Mouse (Mus musculus): ENCODE measurements around the gene Mgat4d. TPM values are rescaled to one million over a fixed set of nuclear protein-coding genes. Genes with fewer than 3 reads are reported as not detected.
"Not testable (repeated sequence)": the region's sequence is repeated elsewhere in the genome, so short reads cannot be mapped to it uniquely, and the experiment has no call there.

The Mgat4d gene
- polyA plus RNA-seq, 1 experiment from 2014 or later = not detected

DNA sequence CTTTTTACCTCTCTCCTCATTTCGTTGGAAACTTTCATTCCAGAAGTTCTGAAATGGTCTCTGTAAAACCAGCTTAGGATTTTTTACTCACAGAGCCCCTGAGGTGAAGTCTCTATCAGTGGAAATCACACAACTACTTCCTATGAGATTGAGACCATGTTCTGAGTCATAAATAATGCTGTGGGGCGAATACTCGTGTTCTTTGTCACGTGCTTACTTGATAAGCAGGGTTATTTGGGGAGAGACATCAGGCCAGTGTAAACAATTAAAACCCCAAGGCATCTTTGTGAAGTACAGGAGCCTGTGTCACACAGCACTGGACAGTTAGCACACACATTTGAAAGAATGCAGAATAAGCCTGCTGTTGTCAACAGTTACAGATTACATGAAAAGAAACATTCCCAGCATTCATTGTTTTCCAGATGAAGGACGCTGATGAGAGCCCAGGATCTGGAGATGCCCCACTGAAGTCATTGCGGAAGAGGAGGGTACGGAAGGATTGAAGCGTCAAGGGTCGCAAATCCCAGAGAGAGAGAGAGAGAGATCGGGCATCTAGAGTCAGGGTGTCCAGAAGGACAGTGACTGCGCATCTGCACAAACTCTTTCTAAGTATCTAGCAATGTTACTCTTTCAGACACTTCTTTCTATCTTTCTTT is 78.0 kb downstream of the Mgat4d start:
- Histone ChIP-seq H3K4me2 (replicated peaks) (no peak overlapping the region), H3K4me1 (no peaks in the 10 kb centered on the region), H3K9me3 (no peaks in the 10 kb centered on the region), H3K36me3 (no peaks in the 10 kb centered on the region), H3K27me3 (replicated peaks) (no peaks in the 10 kb centered on the region), H3K9ac (no peak overlapping the region), H3K27ac (no peak overlapping the region), H3K4me3 (no peak overlapping the region)
- ATAC-seq (ENCODE audit: low FRiP score, low read depth) = no peak
- 74% methylated on average over 11 of the region's 11 CpGs for WGBS

DNA sequence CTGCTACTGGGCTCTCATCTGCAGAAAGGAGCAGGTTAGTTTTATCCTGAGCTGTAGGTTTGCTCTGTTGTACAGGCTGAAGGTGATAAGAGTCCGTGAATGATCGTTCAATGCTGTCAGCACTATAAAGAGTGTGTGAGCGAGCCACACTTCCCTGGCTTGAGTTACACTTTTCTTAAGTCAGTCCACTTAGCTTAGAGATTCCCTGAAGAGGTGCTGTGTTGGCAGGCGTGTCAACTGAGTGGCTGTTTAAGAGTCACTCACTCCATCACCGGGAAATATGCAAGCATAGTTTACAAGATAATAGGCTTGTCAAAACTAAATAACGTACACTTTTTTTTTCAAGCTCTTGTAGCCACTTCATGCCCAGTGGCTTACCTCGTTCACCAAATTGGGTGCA is 78.7 kb downstream of the Mgat4d start:
- H3K4me3 ChIP-seq = no peak overlapping the region
- no peaks in the 10 kb centered on the region for H3K4me1 ChIP-seq
- no peak overlapping the region for H3K27ac ChIP-seq
- H3K9me3 ChIP-seq = no peaks in the 10 kb centered on the region
- 82% methylated on average over 7 of the region's 7 CpGs for WGBS
- no peak overlapping the region for H3K4me2 ChIP-seq (replicated peaks)
- no peak for ATAC-seq (ENCODE audit: low FRiP score, low read depth)
- no peaks in the 10 kb centered on the region for H3K27me3 ChIP-seq (replicated peaks)
- no peaks in the 10 kb centered on the region for H3K36me3 ChIP-seq
- H3K9ac ChIP-seq = no peak overlapping the region

GRCm38 (mm10) chr8:83428621-83429020 is 80.3 kb downstream of the Mgat4d start:
- ATAC-seq (ENCODE audit: low FRiP score, low read depth); H3K4me3 ChIP-seq; H3K36me3 ChIP-seq; H3K27me3 ChIP-seq (replicated peaks); H3K27ac ChIP-seq; H3K9ac ChIP-seq; H3K4me1 ChIP-seq; H3K4me2 ChIP-seq (replicated peaks); H3K9me3 ChIP-seq: not testable (repeated sequence)
- 92% methylated on average over 3 of the region's 3 CpGs for WGBS

GRCm38 (mm10) chr8:83429071-83429524 is 80.8 kb downstream of the Mgat4d start:
- H3K4me1 ChIP-seq = no peaks in the 10 kb centered on the region
- no peaks in the 10 kb centered on the region for H3K27me3 ChIP-seq (replicated peaks)
- no peak overlapping the region for H3K4me3 ChIP-seq
- 67% methylated on average over 4 of the region's 4 CpGs for WGBS
- H3K27ac ChIP-seq = no peak overlapping the region
- no peak overlapping the region for H3K9ac ChIP-seq
- no peak for ATAC-seq (ENCODE audit: low FRiP score, low read depth)
- H3K36me3 ChIP-seq = peaks cover 12% of the 10 kb centered on the region
- H3K9me3 ChIP-seq = no peaks in the 10 kb centered on the region
- no peak overlapping the region for H3K4me2 ChIP-seq (replicated peaks)

Other genes with a start within 250 kb of the Mgat4d start
- gene Tbc1d9, start 183.1 kb upstream of the Mgat4d start, polyA plus RNA-seq (2016; fragmentation: Nextera tagmentation; extraction: Ambion mirVana) = 16.3 and 20.2 TPM in 2 replicates
- gene Gm10645, start 182.3 kb upstream of the Mgat4d start, polyA plus RNA-seq (2016; fragmentation: Nextera tagmentation; extraction: Ambion mirVana) = 8.1 and 9.2 TPM in 2 replicates
- 0.15 TPM in 2 replicates for gene Ucp1, start 58.1 kb upstream of the Mgat4d start, polyA plus RNA-seq (2016; fragmentation: Nextera tagmentation; extraction: Ambion mirVana)
- 23.3 and 24.4 TPM in 2 replicates for gene Elmod2, start 16.0 kb upstream of the Mgat4d start, polyA plus RNA-seq (2016; fragmentation: Nextera tagmentation; extraction: Ambion mirVana)
- gene Clgn, start 41.4 kb downstream of the Mgat4d start, polyA plus RNA-seq (2016; fragmentation: Nextera tagmentation; extraction: Ambion mirVana) = 7.0 and 8.0 TPM in 2 replicates
- gene Scoc, start 109.9 kb downstream of the Mgat4d start, polyA plus RNA-seq (2016; fragmentation: Nextera tagmentation; extraction: Ambion mirVana) = 171 and 176 TPM in 2 replicates
- gene Olfr370, start 187.3 kb downstream of the Mgat4d start, polyA plus RNA-seq (2016; fragmentation: Nextera tagmentation; extraction: Ambion mirVana) = not detected in 2 replicates
- gene Ndufb7, start 218.2 kb downstream of the Mgat4d start, polyA plus RNA-seq (2016; fragmentation: Nextera tagmentation; extraction: Ambion mirVana) = 343 and 361 TPM in 2 replicates

Data from neural tube, embryonic 12.5 days (tissue).